In the genomic region with DNA sequence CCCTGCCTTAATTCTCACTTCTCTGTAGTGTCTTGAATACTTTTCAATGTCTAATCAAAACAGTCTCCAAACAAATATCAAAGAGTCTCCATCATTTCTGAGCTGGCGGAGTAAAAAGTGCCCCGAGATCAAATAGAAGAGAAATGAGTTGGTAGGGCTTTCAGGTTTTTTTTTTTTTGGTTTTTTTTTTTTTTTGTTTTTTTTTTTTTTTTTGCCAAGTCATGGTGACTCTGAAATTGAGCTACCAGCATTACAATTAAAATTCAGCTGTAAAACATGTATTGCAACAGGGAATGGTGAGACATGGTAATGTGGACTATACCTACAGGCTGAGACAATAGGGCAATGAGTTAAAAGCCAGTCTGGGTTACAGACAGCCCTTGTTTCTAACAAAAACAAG, we compare ENCODE assay signal across 17 mouse cellular contexts.
"Had no signal": no experiment of that assay in that cellular context is flagged by ENCODE, and none has a peak within 500 bp of the region (broad histone marks: within the 10 kb centered on the region; RNA-seq: fewer than 3 reads in every experiment).

No protein-coding gene starts in this region.

- H3K27ac ChIP-seq: lung, embryonic 15.5 days; midbrain, embryonic 10.5 days; midbrain, embryonic 12.5 days; neural tube, embryonic 13.5 days; neural tube, embryonic 15.5 days; stomach, embryonic 15.5 days; stomach, postnatal 0 days had no signal

- H3K4me1 ChIP-seq: lung, embryonic 15.5 days; midbrain, embryonic 10.5 days; midbrain, embryonic 12.5 days; neural tube, embryonic 13.5 days; neural tube, embryonic 15.5 days; stomach, embryonic 15.5 days had no signal

- H3K9ac ChIP-seq: liver, postnatal 0 days; lung, embryonic 15.5 days; midbrain, embryonic 12.5 days; neural tube, embryonic 13.5 days; neural tube, embryonic 15.5 days; stomach, embryonic 15.5 days had no signal

- H3K4me3 ChIP-seq: lung, embryonic 15.5 days; midbrain, embryonic 10.5 days; midbrain, embryonic 12.5 days; myocyte; neural tube, embryonic 13.5 days; neural tube, embryonic 15.5 days; stomach, embryonic 15.5 days had no signal

- H3K36me3 ChIP-seq: lung, embryonic 15.5 days; midbrain, embryonic 10.5 days; midbrain, embryonic 12.5 days; neural tube, embryonic 13.5 days; neural tube, embryonic 15.5 days; stomach, embryonic 15.5 days had no signal

- DNase-seq: liver, postnatal 0 days; lung, adult 2 months; lung, postnatal 14 days; lung, postnatal 36 days; midbrain, embryonic 14.5 days; right cerebral cortex, postnatal 14 days; thymus, adult 2 months; thymus, postnatal 25 days; thymus, postnatal 4 days had no signal

- H3K9me3 ChIP-seq: lung, embryonic 15.5 days; neural tube, embryonic 13.5 days; neural tube, embryonic 15.5 days; stomach, embryonic 15.5 days had no signal
